Mouse (Mus musculus) gastrocnemius, postnatal 4 days (tissue): ENCODE measurements around the gene Rhebl1. TPM values are rescaled to one million over a fixed set of nuclear protein-coding genes. Genes with fewer than 3 reads are reported as not detected.

Source experiments
- DNase-seq, 2 experiments: peaks; one replicate each; pipeline ENCODE4 v3.0.0; 2021 to 2022; ENCODE audit warnings: low spot score in 2 of 2, mixed read lengths in 2 of 2
- total RNA-seq, 2 experiments: library from RNA; stranded (reverse); gene quantifications; 2 replicates each; pipeline ENCODE4 v1.2.3; 2021

The Rhebl1 gene
- total RNA-seq, 2 experiments from 2014 or later: 2.4 to 3.6 TPM

- no peak for DNase-seq
Measured at GRCm38 (mm10) chr15:98916016-98916415, 21.7 kb upstream of the Rhebl1 start.

GRCm38 (mm10) chr15:98914903-98915302 is 20.6 kb upstream of the Rhebl1 start:
- no peak for DNase-seq

GRCm38 (mm10) chr15:98904692-98905091 is 10.4 kb upstream of the Rhebl1 start:
- DNase-seq: no peak

GRCm38 (mm10) chr15:98902600-98902999 is 8.3 kb upstream of the Rhebl1 start:
- DNase-seq: no peak

GRCm38 (mm10) chr15:98901530-98901929 is 7.2 kb upstream of the Rhebl1 start:
- no peak for DNase-seq

- DNase-seq: no peak
Measured at GRCm38 (mm10) chr15:98897928-98898800, 3.8 kb upstream of the Rhebl1 start, which contains the start of gene Dhh. Gene Dhh (minus strand): TSS chr15:98898540.

GRCm38 (mm10) chr15:98897495-98897894 is 3.2 kb upstream of the Rhebl1 start:
- DNase-seq: no peak

GRCm38 (mm10) chr15:98895635-98896589 is 1.6 kb upstream of the Rhebl1 start:
- peak in 1 of 2 experiments; percentile 28 for DNase-seq

GRCm38 (mm10) chr15:98894746-98895634 is 650 bp upstream of the Rhebl1 start:
- no peak for DNase-seq

- no peak for DNase-seq
Measured at GRCm38 (mm10) chr15:98893036-98893435, 1.3 kb downstream of the Rhebl1 start.

- peak in 1 of 2 experiments; percentile 45 for DNase-seq
Measured at GRCm38 (mm10) chr15:98891907-98892606, 2.3 kb downstream of the Rhebl1 start.

- no peak for DNase-seq
Measured at GRCm38 (mm10) chr15:98891198-98891742, 3.1 kb downstream of the Rhebl1 start.

- DNase-seq: no peak
Measured at GRCm38 (mm10) chr15:98887526-98887925, 6.8 kb downstream of the Rhebl1 start.

- DNase-seq: no peak
Measured at GRCm38 (mm10) chr15:98886667-98887387, 7.5 kb downstream of the Rhebl1 start.

- no peak for DNase-seq
Measured at GRCm38 (mm10) chr15:98884106-98884505, 10.2 kb downstream of the Rhebl1 start.

- DNase-seq: no peak
Measured at GRCm38 (mm10) chr15:98883661-98884060, 10.7 kb downstream of the Rhebl1 start.

- DNase-seq: no peak
Measured at GRCm38 (mm10) chr15:98881656-98882008, 12.7 kb downstream of the Rhebl1 start.

GRCm38 (mm10) chr15:98880978-98881655 is 13.2 kb downstream of the Rhebl1 start:
- peak; percentile 61 to 81 for DNase-seq

GRCm38 (mm10) chr15:98877331-98877730 is 17.0 kb downstream of the Rhebl1 start:
- DNase-seq: peak in 1 of 2 experiments; percentile 67
